Mouse (Mus musculus) hindbrain, embryonic 15.5 days (tissue): Measurements from ENCODE around the gene Rps7. TPM values are rescaled to one million over a fixed set of nuclear protein-coding genes. Genes with fewer than 3 reads are reported as not detected.

Experiments used
- ATAC-seq: fragments of 200-750 bp; cut with Nextera tagmentation; 2 replicates; pipeline ENCODE4 v1.8.0; 2017; ENCODE audit warnings: low read depth, moderate number of reproducible peaks, moderate TSS enrichment; ENCODE audit not compliant: low FRiP score
- H3K27ac ChIP-seq: fragments of 300-500 bp; sonication (generic); replicated peaks from 2 replicates; pipeline ENCODE4 v1.5.1; 2015; ENCODE audit warnings: mild to moderate bottlenecking, inconsistent platforms
- H3K27me3 ChIP-seq: fragments of 300-500 bp; sonication (generic); 2 replicates; pipeline ENCODE4 v1.6.1; 2015; ENCODE audit warnings: control low read depth, inconsistent platforms
- H3K36me3 ChIP-seq: fragments of 300-500 bp; sonication (generic); 2 replicates; pipeline ENCODE4 v1.6.1; 2015; ENCODE audit warnings: control low read depth, inconsistent platforms
- H3K4me1 ChIP-seq: fragments of 300-500 bp; sonication (generic); replicated peaks from 2 replicates; pipeline ENCODE4 v1.6.1; 2015; ENCODE audit warnings: control low read depth, inconsistent platforms
- H3K4me2 ChIP-seq: fragments of 300-500 bp; sonication (generic); 2 replicates; pipeline ENCODE4 v1.6.1; 2015; ENCODE audit warnings: moderate library complexity, mild to moderate bottlenecking, inconsistent platforms
- H3K4me3 ChIP-seq: fragments of 300-500 bp; sonication (generic); 2 replicates; pipeline ENCODE4 v1.5.1; 2015; ENCODE audit warnings: mild to moderate bottlenecking, inconsistent platforms
- H3K9ac ChIP-seq: fragments of 300-500 bp; sonication (generic); 2 replicates; pipeline ENCODE4 v1.6.1; 2015; ENCODE audit warnings: inconsistent platforms
- H3K9me3 ChIP-seq: fragments of 300-500 bp; sonication (generic); 2 replicates; pipeline ENCODE4 v1.6.1; 2016; ENCODE audit warnings: control low read depth, inconsistent platforms
- WGBS: fragments of 180-500 bp; shearing (Covaris S2); methylation state at CpG from one replicate; pipeline ENCODE4 v1.1.7; 2015; 5-methylcytosine and 5-hydroxymethylcytosine counted together
- polyA plus RNA-seq: library from polyadenylated mRNA; unstranded; fragments of >200 nt; fragmentation: Nextera tagmentation; extraction: Ambion mirVana; gene quantifications from 2 replicates; pipeline ENCODE4 v1.2.1, GENCODE M21; 2015

Gene Rps7
- polyA plus RNA-seq, 1 experiment from 2014 or later, result 389 TPM

DNA sequence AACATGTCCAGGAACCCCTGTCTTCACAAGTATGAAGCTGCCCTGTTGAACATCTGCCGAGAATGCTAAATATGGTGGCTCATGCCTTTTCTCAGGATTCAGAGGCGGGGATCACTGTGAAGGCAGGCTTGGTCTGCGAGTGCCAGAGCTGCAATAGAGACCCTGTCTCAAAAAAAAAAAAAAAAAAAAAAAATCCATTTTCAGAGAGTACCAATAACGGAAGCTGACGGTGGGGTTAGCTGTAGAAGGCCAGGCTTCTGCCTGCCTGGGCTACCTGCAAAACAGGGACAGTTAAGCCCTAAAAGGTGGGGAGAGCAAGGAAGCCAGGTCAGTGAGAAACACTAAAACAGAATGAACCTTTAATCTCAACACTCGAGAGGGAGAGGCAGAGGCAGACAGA is 790 bp upstream of the Rps7 start:
- no peak for ATAC-seq
- WGBS, result 91% methylated on average over 6 of the region's 6 CpGs
- H3K4me2 ChIP-seq, result peak overlapping the region; percentile 67

DNA sequence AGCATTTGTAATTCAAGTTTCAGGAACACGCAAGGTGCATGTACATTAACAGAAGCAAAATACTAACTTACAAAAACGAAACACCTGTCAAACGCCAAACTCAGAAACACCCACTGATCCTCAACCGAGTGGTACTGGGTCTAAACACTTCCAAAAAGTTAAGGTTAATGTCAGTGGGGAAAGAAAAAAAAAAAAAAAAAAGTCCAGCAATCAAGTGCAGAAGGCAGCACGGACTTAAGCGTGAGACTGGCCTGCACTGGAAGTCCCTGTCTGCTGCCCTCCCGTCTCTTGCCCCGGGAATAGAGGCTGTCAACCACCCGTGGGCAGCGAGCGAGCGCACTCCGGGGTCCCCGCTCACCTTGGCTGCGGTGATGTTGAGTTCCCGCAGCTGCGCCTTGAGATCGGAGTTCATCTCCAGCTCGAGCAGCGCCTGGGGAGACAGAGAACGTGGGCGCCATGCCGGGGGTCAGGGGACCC is 657 bp downstream of the Rps7 start:
- H3K9me3 ChIP-seq, result no peaks in the 10 kb centered on the region
- H3K4me3 ChIP-seq, result peak overlapping the region; percentile 94
- peak; percentile 10; the same call in 1 of the 2 replicates for ATAC-seq
- peaks cover 34% of the 10 kb centered on the region for H3K4me1 ChIP-seq
- H3K27ac ChIP-seq, result peak overlapping the region; percentile 83
- H3K4me2 ChIP-seq, result peak overlapping the region; percentile 67
- WGBS, result 2% methylated on average over 23 of the region's 23 CpGs
- peaks cover 39% of the 10 kb centered on the region for H3K36me3 ChIP-seq
- no peaks in the 10 kb centered on the region for H3K27me3 ChIP-seq
- peak overlapping the region; percentile 98 for H3K9ac ChIP-seq

More for the DNA sequence above, 790 bp upstream of the Rps7 start:
- H3K27ac ChIP-seq, result peak overlapping the region; percentile 86; the same call in 1 of the 2 replicates
- peaks cover 34% of the 10 kb centered on the region for H3K4me1 ChIP-seq
- H3K27me3 ChIP-seq, result no peaks in the 10 kb centered on the region
- H3K4me3 ChIP-seq, result peak overlapping the region; percentile 94
- H3K36me3 ChIP-seq, result peaks cover 25% of the 10 kb centered on the region
- H3K9me3 ChIP-seq, result no peaks in the 10 kb centered on the region
- no peak overlapping the region for H3K9ac ChIP-seq

DNA sequence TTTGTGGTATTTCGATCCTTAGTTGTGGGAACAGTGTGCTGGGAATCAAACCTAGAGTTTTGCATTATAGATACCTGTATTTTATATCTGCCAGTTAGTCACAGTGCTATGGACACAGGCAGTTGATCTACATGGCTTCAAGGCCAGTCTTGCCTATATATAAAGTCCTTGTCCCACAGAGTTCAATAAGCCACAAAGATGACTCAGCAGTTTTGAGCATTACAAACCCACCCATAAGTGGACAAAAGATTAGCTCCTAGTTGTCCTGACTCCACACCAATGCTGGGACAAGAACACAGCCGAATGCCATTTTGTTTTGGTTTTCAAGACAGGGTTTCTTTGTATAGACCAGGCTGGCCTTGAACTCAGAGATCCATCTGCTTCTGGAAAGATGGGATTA is 7.3 kb downstream of the Rps7 start:
- Histone ChIP-seq H3K9ac (no peak overlapping the region), H3K4me3 (no peak overlapping the region), H3K4me2 (no peak overlapping the region), H3K36me3 (peaks cover 54% of the 10 kb centered on the region), H3K27ac (no peak overlapping the region), H3K4me1 (peaks cover 11% of the 10 kb centered on the region), H3K9me3 (no peaks in the 10 kb centered on the region), H3K27me3 (no peaks in the 10 kb centered on the region)
- ATAC-seq, result no peak
- WGBS, result 97% methylated on average over 2 of the region's 2 CpGs

DNA sequence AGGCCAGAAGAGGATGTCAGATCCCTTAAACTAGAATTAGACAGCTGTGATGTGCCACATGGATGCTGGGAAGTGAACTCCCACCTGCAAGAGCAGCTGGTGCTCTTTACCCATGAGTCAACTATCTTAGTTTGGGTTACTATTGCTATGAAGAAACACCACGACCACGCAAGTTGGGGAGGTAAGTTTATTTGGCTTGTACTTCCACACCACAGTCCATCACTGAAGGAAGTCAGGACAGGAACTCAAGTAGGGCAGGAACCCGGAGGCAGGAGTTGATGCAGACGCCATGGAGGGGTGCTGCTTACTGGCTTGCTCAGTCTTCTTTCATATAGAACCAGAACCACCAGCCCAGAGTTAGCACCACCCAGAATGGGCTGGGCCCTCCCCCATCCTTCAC is 8.7 kb downstream of the Rps7 start:
- Histone ChIP-seq H3K9ac (no peak overlapping the region), H3K27ac (no peak overlapping the region), H3K4me3 (no peak overlapping the region), H3K36me3 (peaks cover 40% of the 10 kb centered on the region), H3K9me3 (no peaks in the 10 kb centered on the region), H3K4me1 (peaks cover 3% of the 10 kb centered on the region), H3K27me3 (no peaks in the 10 kb centered on the region), H3K4me2 (no peak overlapping the region)
- ATAC-seq, result no peak
- WGBS, result 77% methylated on average over 4 of the region's 4 CpGs

DNA sequence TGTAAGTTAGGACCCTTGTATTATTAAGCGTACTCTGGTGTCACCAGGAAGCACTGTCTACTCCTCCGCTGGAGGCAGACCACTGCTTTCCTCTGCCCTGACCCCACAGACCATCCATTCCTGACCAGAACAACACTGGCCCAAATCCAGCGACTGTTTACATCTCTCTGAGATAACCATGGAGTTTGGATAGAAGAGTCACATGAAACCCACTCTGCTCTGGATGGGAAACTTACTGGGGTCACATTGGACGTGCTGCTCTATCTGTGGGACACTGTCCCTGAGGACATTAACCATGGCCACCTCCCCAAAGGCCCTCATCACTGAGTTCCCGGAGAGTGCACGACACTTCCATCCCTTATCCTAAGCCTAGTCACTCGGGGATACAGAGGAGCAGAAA is 10.3 kb downstream of the Rps7 start:
- no peak overlapping the region for H3K4me3 ChIP-seq
- no peaks in the 10 kb centered on the region for H3K27me3 ChIP-seq
- WGBS, result 88% methylated on average over 7 of the region's 7 CpGs
- H3K27ac ChIP-seq, result no peak overlapping the region
- no peak overlapping the region for H3K9ac ChIP-seq
- no peak overlapping the region for H3K4me2 ChIP-seq
- H3K9me3 ChIP-seq, result no peaks in the 10 kb centered on the region
- peaks cover 10% of the 10 kb centered on the region; the same call in 1 of the 2 replicates for H3K4me1 ChIP-seq
- no peak for ATAC-seq
- H3K36me3 ChIP-seq, result peaks cover 24% of the 10 kb centered on the region

DNA sequence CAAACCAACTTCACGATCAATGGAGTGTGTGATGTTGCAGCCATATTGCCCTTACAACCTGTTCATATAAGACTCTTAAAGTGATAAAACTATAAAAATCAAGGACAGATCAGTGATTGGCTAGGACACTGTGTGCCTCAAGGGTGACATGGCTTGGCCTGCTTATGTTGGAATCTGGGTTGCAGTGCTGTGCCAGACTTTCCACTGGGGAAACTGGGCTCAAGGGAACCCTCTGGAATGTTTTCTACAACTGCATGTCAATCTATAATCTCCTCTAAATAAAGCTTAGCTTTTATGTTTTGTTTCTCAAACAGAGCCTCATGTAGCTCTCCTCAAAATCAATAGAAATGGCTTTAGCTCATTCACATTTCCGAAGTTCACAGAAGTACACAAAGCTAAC is 11.5 kb downstream of the Rps7 start:
- whole genome bisulfite sequencing, result 90% methylated on average over 2 of the region's 2 CpGs
- Histone ChIP-seq H3K4me1 (peaks cover 10% of the 10 kb centered on the region; the same call in 1 of the 2 replicates), H3K27me3 (no peaks in the 10 kb centered on the region), H3K9ac (no peak overlapping the region), H3K9me3 (no peaks in the 10 kb centered on the region), H3K27ac (no peak overlapping the region), H3K4me2 (no peak overlapping the region), H3K4me3 (no peak overlapping the region), H3K36me3 (peaks cover 13% of the 10 kb centered on the region)
- ATAC-seq, result no peak

DNA sequence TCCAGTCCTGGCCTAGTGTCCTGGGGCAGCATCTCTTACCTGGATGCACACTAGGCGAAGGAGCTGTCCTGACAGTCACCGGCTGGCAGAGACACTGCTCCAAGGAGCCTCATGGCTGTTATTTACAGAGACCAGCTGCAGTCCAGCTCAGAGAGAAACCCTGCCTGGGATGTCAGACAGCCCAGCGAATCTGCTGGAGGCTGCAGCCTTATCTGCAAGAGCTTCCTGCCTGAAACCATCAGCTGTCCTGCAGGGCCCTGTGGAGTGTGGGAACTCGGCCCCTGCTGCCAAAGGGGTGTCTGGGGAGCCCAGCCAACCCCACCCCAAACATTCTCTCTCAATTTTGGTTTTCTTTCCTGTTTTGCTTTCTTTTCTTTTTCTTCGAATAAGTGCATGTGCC is 12.6 kb downstream of the Rps7 start, which contains the start of gene Colec11:
TSS of gene Colec11 (minus strand) at position 183 of the 400 bp plus-strand sequence.
- Histone ChIP-seq H3K9ac (no peak within 1 kb of the TSS), H3K4me1 (peaks cover 10% of the 10 kb centered on the region; the same call in 1 of the 2 replicates), H3K4me2 (no peak within 1 kb of the TSS), H3K36me3 (peaks cover 2% of the 10 kb centered on the region; the same call in 1 of the 2 replicates), H3K27ac (no peak within 1 kb of the TSS), H3K9me3 (no peaks in the 10 kb centered on the region), H3K4me3 (no peak within 1 kb of the TSS), H3K27me3 (no peaks in the 10 kb centered on the region)
- no peak for ATAC-seq
- 66% methylated on average over 5 of the region's 5 CpGs for WGBS

DNA sequence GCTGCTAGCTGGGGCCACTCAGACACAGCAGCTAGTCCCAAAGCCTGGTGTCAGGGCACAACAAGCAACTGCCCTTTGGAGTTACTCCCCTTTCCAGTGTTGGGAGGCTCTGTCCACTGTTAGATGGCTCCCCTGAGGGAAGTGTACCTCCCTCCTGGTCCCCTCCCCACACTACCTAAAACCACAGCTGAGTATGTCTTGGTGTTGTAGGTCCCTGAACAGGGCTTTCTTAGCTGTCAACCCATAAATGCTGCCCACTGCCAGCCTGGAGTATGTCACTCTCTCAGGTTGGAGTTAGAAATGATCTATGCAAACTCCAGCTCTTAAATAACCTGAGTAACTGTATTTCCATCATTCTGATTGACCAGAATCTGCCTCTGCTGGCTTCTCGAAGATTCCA is 13.1 kb downstream of the Rps7 start:
- Histone ChIP-seq H3K27me3 (no peaks in the 10 kb centered on the region), H3K4me2 (no peak overlapping the region), H3K4me1 (peaks cover 10% of the 10 kb centered on the region; the same call in 1 of the 2 replicates), H3K27ac (no peak overlapping the region), H3K4me3 (no peak overlapping the region), H3K36me3 (no peaks in the 10 kb centered on the region), H3K9me3 (no peaks in the 10 kb centered on the region), H3K9ac (no peak overlapping the region)
- ATAC-seq, result no peak
- WGBS, result 87% methylated on average over 1 of the region's 1 CpGs

DNA sequence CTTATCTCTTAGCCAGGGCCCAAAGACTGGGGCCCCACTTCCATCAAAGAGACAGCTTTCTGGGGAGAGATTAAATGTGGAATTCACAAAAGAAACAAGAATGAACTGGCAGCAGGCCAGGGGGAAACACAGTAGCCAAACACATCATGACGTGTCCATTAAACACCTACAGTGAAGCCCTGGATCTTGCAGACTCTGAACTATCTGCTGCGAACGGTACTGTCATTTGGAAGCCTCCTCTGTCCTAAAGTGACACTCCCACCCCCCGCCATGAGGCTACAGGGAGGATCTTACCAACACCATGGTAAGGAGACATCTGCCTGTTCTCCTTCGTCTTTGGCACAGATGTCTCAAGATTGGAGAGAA is 13.6 kb downstream of the Rps7 start:
- Histone ChIP-seq H3K4me3 (no peak overlapping the region), H3K9me3 (no peaks in the 10 kb centered on the region), H3K4me1 (peaks cover 10% of the 10 kb centered on the region; the same call in 1 of the 2 replicates), H3K9ac (no peak overlapping the region), H3K4me2 (no peak overlapping the region), H3K27ac (no peak overlapping the region), H3K36me3 (no peaks in the 10 kb centered on the region), H3K27me3 (no peaks in the 10 kb centered on the region)
- WGBS, result 49% methylated on average over 5 of the region's 5 CpGs
- ATAC-seq, result no peak

DNA sequence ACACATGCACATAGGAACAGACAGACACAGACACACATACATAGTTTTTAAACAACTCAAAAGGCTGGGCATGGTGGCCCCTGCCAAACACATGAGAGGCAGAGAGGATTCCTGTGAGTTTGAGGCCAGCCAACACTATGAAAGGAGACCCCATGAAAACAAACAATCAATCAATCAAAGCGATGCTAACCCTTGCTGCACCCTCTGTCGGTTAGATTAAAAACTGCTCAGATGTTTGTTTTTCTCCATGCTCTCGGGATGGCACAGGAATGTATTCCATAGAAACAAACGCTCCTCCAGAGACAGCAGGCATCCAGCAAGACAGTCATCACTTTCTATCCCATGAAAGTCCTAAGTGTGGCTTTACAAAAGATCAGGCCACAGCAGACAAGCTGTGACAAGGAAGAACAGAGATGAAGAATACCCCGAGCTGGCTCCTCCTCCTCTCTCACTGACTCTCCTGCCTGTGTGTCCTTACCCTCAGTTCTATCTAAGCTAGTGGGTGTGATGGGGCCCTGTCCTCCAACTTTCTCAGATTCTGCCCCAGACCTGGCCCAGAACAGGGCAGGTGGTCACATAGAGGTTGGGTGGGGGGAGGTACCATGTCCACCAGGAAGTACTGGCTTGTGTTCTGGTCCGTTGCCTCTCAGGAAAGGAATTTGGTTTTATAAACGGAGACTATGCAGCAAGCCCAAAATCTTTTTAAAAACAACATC is 14.1 kb downstream of the Rps7 start:
- WGBS, result 29% methylated on average over 7 of the region's 7 CpGs
- no peak for ATAC-seq
- H3K27me3 ChIP-seq, result no peaks in the 10 kb centered on the region
- no peak overlapping the region for H3K9ac ChIP-seq
- peaks cover 10% of the 10 kb centered on the region; the same call in 1 of the 2 replicates for H3K4me1 ChIP-seq
- no peak overlapping the region for H3K27ac ChIP-seq
- no peaks in the 10 kb centered on the region for H3K9me3 ChIP-seq
- H3K4me3 ChIP-seq, result no peak overlapping the region
- H3K36me3 ChIP-seq, result no peaks in the 10 kb centered on the region
- H3K4me2 ChIP-seq, result no peak overlapping the region

DNA sequence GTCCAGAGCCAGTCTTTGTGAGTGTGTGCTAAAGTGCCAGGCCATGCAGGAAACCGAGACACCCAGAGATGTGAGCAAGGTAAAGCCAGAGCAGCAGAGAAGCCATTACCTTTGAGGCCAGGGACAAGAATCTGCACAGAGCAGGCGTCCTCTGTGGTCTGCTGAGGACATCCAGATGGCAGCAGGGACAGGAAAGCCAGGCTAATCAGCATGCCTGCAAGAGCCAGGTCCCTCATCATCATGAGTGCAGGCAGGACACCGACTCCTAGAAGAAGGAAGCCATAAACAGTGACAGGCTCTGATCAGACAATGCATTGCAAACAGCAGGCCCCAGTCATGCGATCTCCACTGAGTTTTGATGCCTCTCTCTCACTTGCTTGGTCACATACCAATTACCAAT is 18.5 kb downstream of the Rps7 start:
- Histone ChIP-seq H3K27ac (no peak overlapping the region), H3K36me3 (no peaks in the 10 kb centered on the region), H3K4me2 (no peak overlapping the region), H3K9me3 (no peaks in the 10 kb centered on the region), H3K4me1 (peaks cover 19% of the 10 kb centered on the region; the same call in 1 of the 2 replicates), H3K9ac (no peak overlapping the region), H3K4me3 (no peak overlapping the region), H3K27me3 (no peaks in the 10 kb centered on the region)
- ATAC-seq, result no peak
- 77% methylated on average over 4 of the region's 4 CpGs for WGBS

DNA sequence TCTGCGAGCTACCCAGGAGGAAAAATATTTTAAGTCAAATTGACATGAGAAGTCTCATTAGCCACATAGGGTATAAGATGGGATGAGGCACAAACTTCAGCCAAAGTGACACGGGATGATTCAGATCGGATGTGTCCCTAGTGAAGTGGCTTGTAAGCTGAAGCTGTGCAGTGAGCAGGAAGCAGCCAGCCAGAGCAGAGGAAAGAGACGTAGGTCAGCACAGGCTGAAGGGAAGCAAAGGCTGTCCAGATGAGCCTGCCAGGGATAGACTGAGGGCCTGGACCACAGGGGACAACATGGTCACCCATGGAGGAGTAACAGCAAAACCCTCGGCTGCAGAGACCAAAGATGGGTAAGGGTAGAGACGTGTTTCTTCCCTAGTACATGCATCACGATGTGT is 21.4 kb downstream of the Rps7 start:
- no peaks in the 10 kb centered on the region for H3K36me3 ChIP-seq
- no peak overlapping the region for H3K4me2 ChIP-seq
- ATAC-seq, result no peak
- H3K9ac ChIP-seq, result no peak overlapping the region
- peaks cover 10% of the 10 kb centered on the region; the same call in 1 of the 2 replicates for H3K4me1 ChIP-seq
- H3K27me3 ChIP-seq, result no peaks in the 10 kb centered on the region
- H3K9me3 ChIP-seq, result no peaks in the 10 kb centered on the region
- H3K27ac ChIP-seq, result no peak overlapping the region
- H3K4me3 ChIP-seq, result no peak overlapping the region
- WGBS, result 65% methylated on average over 7 of the region's 7 CpGs
